Mouse (Mus musculus): ENCODE results near the gene Bmper. TPM values are rescaled to one million over a fixed set of nuclear protein-coding genes. Genes with fewer than 3 reads are reported as not detected.

The Bmper gene
- polyA plus RNA-seq, 1 experiment from 2014 or later = 14.0 TPM

- ATAC-seq (ENCODE audit: low FRiP score) = no peak
- no peak overlapping the region for H3K4me3 ChIP-seq (replicated peaks)
- peaks cover 29% of the 10 kb centered on the region for H3K4me1 ChIP-seq
- H3K9ac ChIP-seq = no peak overlapping the region
- H3K27me3 ChIP-seq = peaks cover 6% of the 10 kb centered on the region; the same call in 1 of the 2 replicates
- 2% methylated on average over 3 of the region's 3 CpGs for WGBS
- H3K4me2 ChIP-seq = no peak overlapping the region
- no peaks in the 10 kb centered on the region for H3K9me3 ChIP-seq
- H3K27ac ChIP-seq = no peak overlapping the region
- H3K36me3 ChIP-seq (replicated peaks) = no peaks in the 10 kb centered on the region
Observed at GRCm38 (mm10) chr9:23205304-23205703, 17.6 kb upstream of the Bmper start.

GRCm38 (mm10) chr9:23205757-23206156 lies 17.1 kb upstream of the Bmper start:
- Histone ChIP-seq H3K27ac (no peak overlapping the region), H3K4me3 (replicated peaks) (no peak overlapping the region), H3K36me3 (replicated peaks) (no peaks in the 10 kb centered on the region), H3K4me2 (no peak overlapping the region), H3K4me1 (peaks cover 29% of the 10 kb centered on the region), H3K9ac (no peak overlapping the region), H3K9me3 (no peaks in the 10 kb centered on the region), H3K27me3 (peaks cover 6% of the 10 kb centered on the region; the same call in 1 of the 2 replicates)
- WGBS = 78% methylated on average over 3 of the region's 3 CpGs
- ATAC-seq (ENCODE audit: low FRiP score) = no peak

- Histone ChIP-seq H3K9ac (no peak overlapping the region), H3K4me3 (replicated peaks) (no peak overlapping the region), H3K27ac (no peak overlapping the region), H3K36me3 (replicated peaks) (no peaks in the 10 kb centered on the region), H3K4me1 (peaks cover 29% of the 10 kb centered on the region), H3K9me3 (no peaks in the 10 kb centered on the region), H3K27me3 (peaks cover 6% of the 10 kb centered on the region; the same call in 1 of the 2 replicates), H3K4me2 (no peak overlapping the region)
- ATAC-seq (ENCODE audit: low FRiP score) = no peak
- 90% methylated on average over 5 of the region's 5 CpGs for WGBS
Observed at GRCm38 (mm10) chr9:23206181-23206580, 16.7 kb upstream of the Bmper start.

- no peaks in the 10 kb centered on the region for H3K36me3 ChIP-seq (replicated peaks)
- H3K27ac ChIP-seq = no peak overlapping the region
- H3K27me3 ChIP-seq = 0 out of 2 replicates have a peak, but pooled peaks cover 3% of the 10 kb centered on the region
- H3K9me3 ChIP-seq = no peaks in the 10 kb centered on the region
- H3K9ac ChIP-seq = no peak overlapping the region
- WGBS = 4% methylated on average over 11 of the region's 11 CpGs
- H3K4me2 ChIP-seq = no peak overlapping the region
- H3K4me1 ChIP-seq = peaks cover 2% of the 10 kb centered on the region; the same call in 1 of the 2 replicates
- H3K4me3 ChIP-seq (replicated peaks) = no peak overlapping the region
- ATAC-seq (ENCODE audit: low FRiP score) = peak; percentile 89
Observed at GRCm38 (mm10) chr9:23212303-23212702, 10.6 kb upstream of the Bmper start.

GRCm38 (mm10) chr9:23219754-23220153 lies 3.1 kb upstream of the Bmper start:
- Histone ChIP-seq H3K27me3 (peaks cover 24% of the 10 kb centered on the region), H3K9ac (no peak overlapping the region), H3K27ac (no peak overlapping the region), H3K36me3 (replicated peaks) (no peaks in the 10 kb centered on the region), H3K4me2 (no peak overlapping the region), H3K4me3 (replicated peaks) (no peak overlapping the region), H3K4me1 (peaks cover 7% of the 10 kb centered on the region), H3K9me3 (no peaks in the 10 kb centered on the region)
- 67% methylated on average over 3 of the region's 3 CpGs for WGBS
- no peak for ATAC-seq (ENCODE audit: low FRiP score)

- 11% methylated on average over 5 of the region's 5 CpGs for whole genome bisulfite sequencing
Observed at GRCm38 (mm10) chr9:23221976-23222375, 900 bp upstream of the Bmper start.

GRCm38 (mm10) chr9:23222492-23222840 lies 410 bp upstream of the Bmper start:
- H3K4me1 ChIP-seq = peaks cover 7% of the 10 kb centered on the region
- ATAC-seq (ENCODE audit: low FRiP score) = peak; percentile 74
- peaks cover 33% of the 10 kb centered on the region for H3K27me3 ChIP-seq
- no peaks in the 10 kb centered on the region for H3K9me3 ChIP-seq
- peak overlapping the region; percentile 95 for H3K4me2 ChIP-seq
- H3K36me3 ChIP-seq (replicated peaks) = no peaks in the 10 kb centered on the region
- peak overlapping the region; percentile 89 for H3K27ac ChIP-seq
- H3K9ac ChIP-seq = peak overlapping the region; percentile 86
- peak overlapping the region; percentile 74 for H3K4me3 ChIP-seq (replicated peaks)
- 0% methylated on average over 26 of the region's 26 CpGs for WGBS

More at GRCm38 (mm10) chr9:23221976-23222375, 900 bp upstream of the Bmper start:
- Histone ChIP-seq H3K4me3 (replicated peaks) (peak overlapping the region; percentile 74), H3K27me3 (peaks cover 33% of the 10 kb centered on the region), H3K4me2 (peak overlapping the region; percentile 95), H3K9me3 (no peaks in the 10 kb centered on the region), H3K4me1 (peaks cover 7% of the 10 kb centered on the region), H3K36me3 (replicated peaks) (no peaks in the 10 kb centered on the region), H3K9ac (peak overlapping the region; percentile 86), H3K27ac (peak overlapping the region; percentile 89; the same call in 1 of the 2 replicates)
- no peak; the same call in 1 of the 2 replicates for ATAC-seq (ENCODE audit: low FRiP score)

- ATAC-seq (ENCODE audit: low FRiP score) = no peak; the same call in 1 of the 2 replicates
Observed at GRCm38 (mm10) chr9:23223549-23224077, 737 bp downstream of the Bmper start.

GRCm38 (mm10) chr9:23233464-23234121 lies 10.7 kb downstream of the Bmper start:
- no peaks in the 10 kb centered on the region for H3K9me3 ChIP-seq
- ATAC-seq (ENCODE audit: low FRiP score) = no peak
- H3K27me3 ChIP-seq = no peaks in the 10 kb centered on the region
- WGBS = 87% methylated on average over 8 of the region's 8 CpGs
- H3K4me1 ChIP-seq = no peaks in the 10 kb centered on the region
- no peak overlapping the region for H3K9ac ChIP-seq
- no peak overlapping the region for H3K27ac ChIP-seq
- H3K36me3 ChIP-seq (replicated peaks) = no peaks in the 10 kb centered on the region
- H3K4me2 ChIP-seq = no peak overlapping the region
- no peak overlapping the region for H3K4me3 ChIP-seq (replicated peaks)

More at GRCm38 (mm10) chr9:23223549-23224077, 737 bp downstream of the Bmper start:
- H3K4me1 ChIP-seq = peaks cover 7% of the 10 kb centered on the region
- peak overlapping the region; percentile 89 for H3K27ac ChIP-seq
- peak overlapping the region; percentile 74 for H3K4me3 ChIP-seq (replicated peaks)
- H3K9me3 ChIP-seq = no peaks in the 10 kb centered on the region
- H3K27me3 ChIP-seq = peaks cover 33% of the 10 kb centered on the region
- H3K36me3 ChIP-seq (replicated peaks) = 0 out of 2 replicates have a peak, but pooled peaks cover 2% of the 10 kb centered on the region
- H3K9ac ChIP-seq = peak overlapping the region; percentile 86
- WGBS = under 1% methylated on average over 29 of the region's 29 CpGs
- H3K4me2 ChIP-seq = peak overlapping the region; percentile 95

- no peaks in the 10 kb centered on the region for H3K36me3 ChIP-seq (replicated peaks)
- H3K9ac ChIP-seq = no peak overlapping the region
- H3K27ac ChIP-seq = no peak overlapping the region
- H3K4me3 ChIP-seq (replicated peaks) = no peak overlapping the region
- H3K4me1 ChIP-seq = no peaks in the 10 kb centered on the region
- ATAC-seq (ENCODE audit: low FRiP score) = no peak
- H3K27me3 ChIP-seq = no peaks in the 10 kb centered on the region
- H3K4me2 ChIP-seq = no peak overlapping the region
- WGBS = 81% methylated on average over 6 of the region's 6 CpGs
- H3K9me3 ChIP-seq = no peaks in the 10 kb centered on the region
Observed at GRCm38 (mm10) chr9:23235368-23236002, 12.6 kb downstream of the Bmper start.

GRCm38 (mm10) chr9:23236635-23237279 lies 13.9 kb downstream of the Bmper start:
- WGBS = 71% methylated on average over 6 of the region's 6 CpGs
- no peak for ATAC-seq (ENCODE audit: low FRiP score)
- H3K9me3 ChIP-seq = no peaks in the 10 kb centered on the region

GRCm38 (mm10) chr9:23239011-23239410 lies 16.1 kb downstream of the Bmper start:
- no peak overlapping the region for H3K9ac ChIP-seq
- H3K4me3 ChIP-seq (replicated peaks) = no peak overlapping the region
- H3K27me3 ChIP-seq = no peaks in the 10 kb centered on the region
- no peak overlapping the region for H3K4me2 ChIP-seq
- H3K36me3 ChIP-seq (replicated peaks) = no peaks in the 10 kb centered on the region
- WGBS = 73% methylated on average over 2 of the region's 2 CpGs
- no peak overlapping the region for H3K27ac ChIP-seq
- no peaks in the 10 kb centered on the region for H3K9me3 ChIP-seq
- H3K4me1 ChIP-seq = no peaks in the 10 kb centered on the region
- ATAC-seq (ENCODE audit: low FRiP score) = no peak

More at GRCm38 (mm10) chr9:23236635-23237279, 13.9 kb downstream of the Bmper start:
- Histone ChIP-seq H3K27me3 (no peaks in the 10 kb centered on the region), H3K27ac (no peak overlapping the region), H3K4me3 (replicated peaks) (no peak overlapping the region), H3K4me1 (no peaks in the 10 kb centered on the region), H3K9ac (no peak overlapping the region), H3K4me2 (no peak overlapping the region), H3K36me3 (replicated peaks) (no peaks in the 10 kb centered on the region)
